Mouse (Mus musculus): ENCODE data around the gene Kbtbd13. TPM values are rescaled to one million over a fixed set of nuclear protein-coding genes. Genes with fewer than 3 reads are reported as not detected.

The Kbtbd13 gene
- not detected in 2 replicates for total RNA-seq (2014; fragmentation: Nextera tagmentation)
- total RNA-seq (2017) = not detected in 2 replicates

DNA sequence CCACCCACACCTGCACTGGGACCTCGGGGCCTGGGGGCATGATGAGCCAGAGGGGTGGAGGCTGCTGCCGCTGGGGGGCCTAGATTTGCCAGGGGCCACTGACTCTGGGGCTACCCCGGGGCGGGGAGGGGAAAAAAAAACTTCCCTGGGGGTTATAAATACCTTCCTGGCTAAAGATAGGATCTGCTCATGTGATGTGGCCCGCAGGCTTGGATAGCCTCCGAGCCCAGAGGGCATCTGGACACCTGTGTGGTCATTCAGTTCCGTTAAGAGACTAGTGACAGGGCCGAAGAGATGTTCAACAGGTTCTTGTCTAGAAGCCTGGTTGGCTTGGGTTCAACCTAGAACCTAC lies at the start of gene Kbtbd13:
Gene Kbtbd13, minus strand, starts transcription at position 40 of the 352 bp plus-strand sequence.
- ATAC-seq (replicated peaks; ENCODE audit: low FRiP score, low TSS enrichment, poor library complexity, severe bottlenecking) = no peak

- ATAC-seq (replicated peaks; ENCODE audit: low FRiP score, low TSS enrichment, poor library complexity, severe bottlenecking) = peak; percentile 94
Observed at GRCm38 (mm10) chr9:65435671-65436301, 44.3 kb upstream of the Kbtbd13 start, which contains the start of gene Mtfmt. TSS of gene Mtfmt (plus strand) at chr9:65435782.

DNA sequence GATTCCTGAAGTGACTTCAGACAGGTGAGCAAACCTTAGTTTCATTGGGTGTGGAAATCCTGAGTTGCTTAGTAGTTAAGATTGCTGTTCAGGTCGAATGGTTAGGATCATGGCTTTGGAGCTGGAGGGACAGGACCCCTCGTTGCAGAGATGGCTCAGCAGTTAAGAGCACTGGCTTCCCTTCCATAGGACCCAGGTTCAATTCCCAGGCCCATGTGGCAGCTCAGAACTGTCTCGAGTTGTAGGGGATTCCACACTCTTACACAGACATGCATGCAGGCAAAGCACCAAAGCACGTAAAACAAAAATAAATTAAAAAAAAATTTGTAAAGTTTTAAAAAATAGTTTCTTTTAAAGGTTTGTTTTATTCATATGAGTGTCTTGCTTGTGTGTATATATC lies 43.8 kb upstream of the Kbtbd13 start:
- no peak for ATAC-seq (replicated peaks; ENCODE audit: low FRiP score, low TSS enrichment, poor library complexity, severe bottlenecking)

- peak; percentile 66 for ATAC-seq (replicated peaks; ENCODE audit: low FRiP score, low TSS enrichment, poor library complexity, severe bottlenecking)
Observed at GRCm38 (mm10) chr9:65434140-65434539, 42.7 kb upstream of the Kbtbd13 start.

- peak; percentile 56 for ATAC-seq (replicated peaks; ENCODE audit: low FRiP score, low TSS enrichment, poor library complexity, severe bottlenecking)
Observed at GRCm38 (mm10) chr9:65432236-65432635, 40.8 kb upstream of the Kbtbd13 start.

DNA sequence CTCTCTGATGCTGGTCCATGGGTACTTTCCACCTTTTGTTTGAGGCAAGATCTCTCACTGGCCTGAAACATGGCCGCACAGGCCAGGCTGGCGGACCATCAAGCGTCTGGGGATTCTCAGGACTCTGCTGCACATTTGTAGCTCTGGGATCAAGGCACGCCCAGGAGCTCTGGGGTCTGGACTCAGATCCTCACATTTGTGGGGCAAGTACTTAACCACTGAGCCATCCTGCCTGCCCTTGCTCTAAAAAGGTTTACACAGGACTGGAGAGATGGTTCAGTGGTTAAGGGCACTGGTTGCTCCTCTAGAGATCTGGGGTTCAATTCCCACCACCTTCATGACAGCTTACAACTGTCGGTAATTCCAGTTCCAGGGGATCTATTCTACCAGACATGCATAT lies 39.5 kb upstream of the Kbtbd13 start:
- no peak for ATAC-seq (replicated peaks; ENCODE audit: low FRiP score, low TSS enrichment, poor library complexity, severe bottlenecking)

DNA sequence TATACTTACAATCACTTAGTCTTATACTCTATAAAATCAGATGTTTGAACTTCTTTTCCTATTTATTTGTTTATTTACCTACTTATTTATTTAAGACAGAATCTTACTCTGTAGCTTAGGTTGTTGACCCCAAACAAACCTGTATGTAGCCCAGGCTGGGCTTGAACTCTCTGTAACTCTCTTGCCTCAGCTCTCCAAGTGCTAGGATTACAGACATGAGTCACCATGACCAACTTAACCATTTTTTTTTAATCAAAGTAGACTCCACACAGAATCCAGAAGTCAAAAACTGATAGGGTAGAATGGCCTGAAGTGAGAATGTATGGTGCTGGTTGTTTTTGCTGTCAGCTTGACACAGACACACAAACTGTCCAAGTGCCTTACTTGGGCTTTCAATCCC lies 38.9 kb upstream of the Kbtbd13 start:
- ATAC-seq (replicated peaks; ENCODE audit: low FRiP score, low TSS enrichment, poor library complexity, severe bottlenecking) = no peak

- no peak for ATAC-seq (replicated peaks; ENCODE audit: low FRiP score, low TSS enrichment, poor library complexity, severe bottlenecking)
Observed at GRCm38 (mm10) chr9:65428003-65428402, 36.6 kb upstream of the Kbtbd13 start.

GRCm38 (mm10) chr9:65427511-65427910 lies 36.1 kb upstream of the Kbtbd13 start:
- ATAC-seq (replicated peaks; ENCODE audit: low FRiP score, low TSS enrichment, poor library complexity, severe bottlenecking) = no peak

GRCm38 (mm10) chr9:65424393-65424792 lies 32.9 kb upstream of the Kbtbd13 start:
- ATAC-seq (replicated peaks; ENCODE audit: low FRiP score, low TSS enrichment, poor library complexity, severe bottlenecking) = no peak

GRCm38 (mm10) chr9:65422760-65423501 lies 31.5 kb upstream of the Kbtbd13 start, which contains the start of gene Slc51b:
TSS of gene Slc51b (minus strand) at chr9:65422955.
- ATAC-seq (replicated peaks; ENCODE audit: low FRiP score, low TSS enrichment, poor library complexity, severe bottlenecking) = no peak

- no peak for ATAC-seq (replicated peaks; ENCODE audit: low FRiP score, low TSS enrichment, poor library complexity, severe bottlenecking)
Observed at GRCm38 (mm10) chr9:65419633-65420032, 28.2 kb upstream of the Kbtbd13 start.

DNA sequence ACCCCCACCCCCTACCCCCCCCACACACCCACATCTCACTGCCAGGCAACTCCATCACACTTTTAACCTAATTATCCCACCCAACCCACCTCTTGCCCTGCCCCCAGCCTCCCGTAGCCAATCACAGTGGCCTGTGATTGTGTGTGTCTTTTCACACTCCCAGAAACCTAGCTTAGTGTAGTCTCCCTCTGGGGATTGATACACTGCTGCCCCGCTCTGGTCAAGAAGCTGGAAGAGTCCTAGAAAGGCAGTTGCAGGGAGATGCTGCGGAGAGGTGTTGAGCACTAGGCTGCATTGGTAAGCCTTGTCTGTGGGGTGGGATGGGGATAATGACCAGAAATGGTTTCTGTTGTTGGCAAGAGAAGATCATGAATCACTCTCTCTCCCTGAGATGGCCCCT lies 26.3 kb upstream of the Kbtbd13 start:
- ATAC-seq (replicated peaks; ENCODE audit: low FRiP score, low TSS enrichment, poor library complexity, severe bottlenecking) = no peak

GRCm38 (mm10) chr9:65411326-65411725 lies 19.9 kb upstream of the Kbtbd13 start:
- ATAC-seq (replicated peaks; ENCODE audit: low FRiP score, low TSS enrichment, poor library complexity, severe bottlenecking) = no peak

GRCm38 (mm10) chr9:65410378-65410777 lies 18.9 kb upstream of the Kbtbd13 start:
- ATAC-seq (replicated peaks; ENCODE audit: low FRiP score, low TSS enrichment, poor library complexity, severe bottlenecking) = no peak

GRCm38 (mm10) chr9:65408871-65409295 lies 17.4 kb upstream of the Kbtbd13 start:
- 0 out of 2 replicates have a peak, but pooled peaks have one; percentile 13 for ATAC-seq (replicated peaks; ENCODE audit: low FRiP score, low TSS enrichment, poor library complexity, severe bottlenecking)

GRCm38 (mm10) chr9:65407861-65408260 lies 16.4 kb upstream of the Kbtbd13 start:
- no peak for ATAC-seq (replicated peaks; ENCODE audit: low FRiP score, low TSS enrichment, poor library complexity, severe bottlenecking)

DNA sequence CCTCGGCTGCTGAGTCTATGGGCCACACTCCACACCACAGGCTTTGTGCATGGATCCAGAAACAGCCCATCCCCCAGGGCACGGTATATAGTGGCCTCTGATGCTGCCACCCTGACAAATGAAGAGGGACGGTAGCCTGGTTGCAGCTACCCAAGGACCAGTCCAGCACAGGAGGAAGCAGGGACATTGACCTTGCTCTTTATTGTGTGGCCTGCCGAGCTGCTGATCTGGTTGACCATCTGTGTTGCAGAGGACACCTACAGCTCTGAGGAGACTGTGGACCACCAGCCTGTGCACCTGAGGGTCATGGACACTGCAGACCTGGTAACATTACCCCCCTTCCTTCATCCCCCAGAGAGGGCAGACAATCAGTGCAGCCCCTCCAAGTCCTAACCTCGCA lies 15.9 kb upstream of the Kbtbd13 start:
- ATAC-seq (replicated peaks; ENCODE audit: low FRiP score, low TSS enrichment, poor library complexity, severe bottlenecking) = no peak

DNA sequence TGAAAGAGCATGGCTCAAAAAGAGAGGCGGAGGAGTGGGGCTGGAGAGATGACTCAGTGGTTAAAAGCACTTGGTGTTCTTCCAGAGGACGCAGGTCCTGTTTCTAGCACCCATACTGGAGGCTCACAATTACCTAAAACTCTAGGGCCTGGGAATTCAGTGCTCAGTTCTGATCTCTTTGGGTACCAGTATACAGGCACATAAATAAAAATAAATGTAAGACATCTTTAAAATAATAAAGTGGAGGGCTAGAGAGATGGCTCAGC lies 13.7 kb upstream of the Kbtbd13 start:
- ATAC-seq (replicated peaks; ENCODE audit: low FRiP score, low TSS enrichment, poor library complexity, severe bottlenecking) = no peak

- ATAC-seq (replicated peaks; ENCODE audit: low FRiP score, low TSS enrichment, poor library complexity, severe bottlenecking) = no peak
Observed at GRCm38 (mm10) chr9:65404331-65405183, 13.1 kb upstream of the Kbtbd13 start.

Data from megakaryocyte-erythroid progenitor cell, adult 5-6 weeks (primary cell).